Comparison of ENCODE assay signal across 7 mouse cellular contexts in the genomic region with DNA sequence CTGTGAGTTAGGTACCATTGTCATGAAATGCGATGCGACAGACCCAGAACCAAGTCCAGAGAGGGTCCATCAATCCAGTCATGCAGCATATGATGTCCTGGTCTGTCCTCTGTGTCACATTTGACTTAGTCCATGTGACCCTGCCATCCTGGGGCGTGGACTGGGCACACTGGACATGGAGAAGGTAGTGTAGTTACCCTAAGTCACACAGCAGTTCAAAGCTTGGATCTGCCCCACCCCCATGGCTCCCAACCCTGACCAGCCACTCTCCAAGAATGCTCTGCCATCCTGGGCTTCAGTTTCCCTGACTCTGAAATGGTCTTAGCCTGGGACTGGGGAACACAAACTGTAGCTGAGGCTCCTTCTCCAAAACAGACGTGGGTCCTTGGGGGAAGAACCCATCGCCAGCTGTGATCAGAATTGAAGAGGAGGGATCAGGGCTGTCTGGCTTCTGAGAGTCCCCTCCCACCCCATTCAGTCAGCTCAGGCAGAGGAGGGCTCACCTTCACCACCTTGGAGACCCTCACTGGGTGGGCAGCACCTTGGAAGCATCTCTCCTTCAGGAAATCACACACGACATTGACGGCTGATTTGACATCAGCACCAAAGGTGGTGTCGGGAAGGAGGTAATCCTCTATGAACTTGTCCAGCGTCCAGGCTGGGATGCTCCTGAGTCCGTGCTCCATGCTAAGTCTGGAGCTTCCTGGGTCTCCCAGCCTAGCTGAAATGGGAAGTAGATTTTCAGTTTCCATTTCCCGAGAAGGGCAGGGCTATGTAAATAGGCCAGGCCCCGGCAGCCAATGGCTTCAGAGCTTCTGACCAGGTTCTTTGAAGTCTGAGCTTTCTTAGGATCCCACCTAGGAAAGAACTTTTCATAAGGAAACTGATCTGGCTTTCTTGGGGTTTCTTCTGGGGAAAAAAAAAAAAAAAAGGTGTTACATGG. TPM values are rescaled to one million over a fixed set of nuclear protein-coding genes. Genes with fewer than 3 reads are reported as not detected.
DNase-seq lines count a peak whose midpoint lies in the region; ATAC-seq and TF ChIP-seq lines count a peak whose summit lies in the region.
"Not testable (repeated sequence)": the region's sequence is repeated elsewhere in the genome, so short reads cannot be mapped to it uniquely, and the experiment has no call there.

A gene (minus strand): TSS at position 731 of the 943 bp plus-strand sequence.

- H3K9me3 ChIP-seq in E14TG2a.4 (ENCODE audit: low read length), result not testable (repeated sequence)

- not testable (repeated sequence) for DNase-seq in large intestine, adult 2 months (ENCODE audit: low read depth, low spot score); lung, adult 2 months
- peak; percentile 13 for DNase-seq in naive thymus-derived CD4-positive, alpha-beta T cell, adult 2 months (ENCODE audit: low read depth)

- not testable (repeated sequence) for TF ChIP-seq CTCF in E14TG2a.4 (conservative IDR thresholded peaks at IDR 0.05; ENCODE audit: low read length); bone marrow macrophage, adult 2 months (IDR thresholded peaks at IDR 0.05; ENCODE audit: low read depth, low read length); lung, adult 2 months (IDR thresholded peaks at IDR 0.05; ENCODE audit: insufficient read depth, low read length)

- peaks cover 25% of the 10 kb centered on the region for H3K4me1 ChIP-seq in E14TG2a.4 (replicated peaks; ENCODE audit: low read depth, low read length)
- H3K4me1 ChIP-seq in bone marrow macrophage, adult 2 months (ENCODE audit: control insufficient read depth, insufficient read depth, low read length); lung, adult 2 months (ENCODE audit: control insufficient read depth, insufficient read depth, low read length): not testable (repeated sequence)

- not testable (repeated sequence) for H3K36me3 ChIP-seq in E14TG2a.4 (ENCODE audit: insufficient read depth, low read length)

- peak within 1 kb of the TSS; percentile 62 for H3K4me3 ChIP-seq in E14TG2a.4 (replicated peaks; ENCODE audit: low read length)
- peak within 1 kb of the TSS; percentile 57 for H3K4me3 ChIP-seq in bone marrow macrophage, adult 2 months (ENCODE audit: insufficient read depth, low read length)
- peak within 1 kb of the TSS; percentile 25 for H3K4me3 ChIP-seq in lung, adult 2 months (replicated peaks; ENCODE audit: extremely low read depth, low read depth, low read length)

- ATAC-seq in erythroid progenitor cell, adult 5-6 weeks (replicated peaks; ENCODE audit: low FRiP score, poor library complexity, severe bottlenecking), result peak; percentile 72
- peak; percentile 54 for ATAC-seq in inflammation-experienced regulatory T-cells, adult 6 months

- not testable (repeated sequence) for TF ChIP-seq POLR2A in bone marrow macrophage, adult 2 months (IDR thresholded peaks at IDR 0.05; ENCODE audit: borderline replicate concordance, low read depth, low read length); lung, adult 2 months (IDR thresholded peaks at IDR 0.05; ENCODE audit: borderline replicate concordance, extremely low read depth, low read depth, low read length)

- not testable (repeated sequence) for H3K27me3 ChIP-seq in E14TG2a.4 (ENCODE audit: insufficient read depth, low read length)

- 31% methylated on average over 9 of the region's 12 CpGs for WGBS in large intestine, adult 2 months
- WGBS in lung, adult 2 months, result 27% methylated on average over 9 of the region's 12 CpGs

- H3K27ac ChIP-seq in bone marrow macrophage, adult 2 months (ENCODE audit: insufficient read depth, low read depth, low read length), result not testable (repeated sequence)

RNA-seq across cellular contexts. Expression of the gene that starts here (rescaled TPM):
- polyA plus RNA-seq in bone marrow macrophage, adult 2 months (2012; ENCODE audit: insufficient read depth, insufficient read length, missing spikeins), result 89.3 and 92.0 TPM in 2 replicates
- 2.5 and 16.3 TPM in 2 replicates for total RNA-seq in erythroid progenitor cell, adult 5-6 weeks (2015; ENCODE audit: low replicate concordance)
- total RNA-seq in erythroid progenitor cell, adult 5-6 weeks (2017; ENCODE audit: low replicate concordance), result 5.1 and 6.5 TPM in 2 replicates
- 10 to 100 TPM; 31.0 to 53.3 (median 33.8) TPM for polyA plus RNA-seq in inflammation-experienced regulatory T-cells, adult 6 months (2017; shearing (Covaris generic))
- 33.1 and 61.0 TPM in 2 replicates for polyA plus RNA-seq in large intestine, adult 2 months (2012; rRNA removed)
- 6.0 and 7.2 TPM in 2 replicates for polyA plus RNA-seq in lung, adult 2 months (2012; rRNA removed)
